Mouse (Mus musculus) stomach, embryonic 14.5 days (tissue): ENCODE measurements around the gene Fam19a3. TPM values are rescaled to one million over a fixed set of nuclear protein-coding genes. Genes with fewer than 3 reads are reported as not detected.

Experiments used
- ATAC-seq: fragments of 200-750 bp; cut with Nextera tagmentation; 2 replicates; pipeline ENCODE4 v1.8.0; 2017; ENCODE audit warnings: low read depth, moderate TSS enrichment; ENCODE audit not compliant: insufficient number of reproducible peaks, insufficient read depth, low FRiP score
- H3K27ac ChIP-seq: fragments of 300-500 bp; sonication (generic); 2 replicates; pipeline ENCODE4 v1.5.1; 2014; ENCODE audit warnings: mild to moderate bottlenecking, low read length, moderate library complexity, mixed read lengths
- H3K27me3 ChIP-seq: fragments of 300-500 bp; sonication (generic); 2 replicates; pipeline ENCODE4 v1.6.1; 2014; ENCODE audit warnings: low read length, control low read depth, mixed read lengths; ENCODE audit not compliant: control insufficient read depth, insufficient read depth
- H3K36me3 ChIP-seq: fragments of 300-500 bp; sonication (generic); 2 replicates; pipeline ENCODE4 v1.6.1; 2014; ENCODE audit warnings: mild to moderate bottlenecking, control low read depth, low read length, moderate library complexity, mixed read lengths; ENCODE audit not compliant: control insufficient read depth, insufficient read depth
- H3K4me1 ChIP-seq: fragments of 300-500 bp; sonication (generic); 2 replicates; pipeline ENCODE4 v1.6.1; 2014; ENCODE audit warnings: low read length, control low read depth, mixed read lengths; ENCODE audit not compliant: control insufficient read depth, insufficient read depth
- H3K4me2 ChIP-seq: fragments of 300-500 bp; sonication (generic); replicated peaks from 2 replicates; pipeline ENCODE4 v1.6.1; 2014; ENCODE audit warnings: low read depth, low read length, control low read depth
- H3K4me3 ChIP-seq: fragments of 300-500 bp; sonication (generic); 2 replicates; pipeline ENCODE4 v1.5.1; 2014; ENCODE audit warnings: low read depth, low read length, control low read depth
- H3K9ac ChIP-seq: fragments of 300-500 bp; sonication (generic); replicated peaks from 2 replicates; pipeline ENCODE4 v1.6.1; 2014; ENCODE audit warnings: low read depth, mild to moderate bottlenecking, control low read depth, low read length, moderate library complexity, mixed read lengths
- H3K9me3 ChIP-seq: fragments of 300-500 bp; sonication (generic); 2 replicates; pipeline ENCODE4 v1.6.1; 2016; ENCODE audit warnings: low read depth, low read length, control low read depth; ENCODE audit not compliant: control insufficient read depth
- WGBS: fragments of 180-500 bp; shearing (Covaris S2); extraction: QIAGEN DNeasy Blood & Tissue Kit; methylation state at CpG from one replicate; pipeline ENCODE4 v1.1.7; 2014; 5-methylcytosine and 5-hydroxymethylcytosine counted together
- polyA plus RNA-seq: library from polyadenylated mRNA; unstranded; fragments of >200 nt; fragmentation: Nextera tagmentation; extraction: Ambion mirVana; gene quantifications from 2 replicates; pipeline ENCODE4 v1.2.1, GENCODE M21; 2014

Gene Fam19a3
- polyA plus RNA-seq, 1 experiment from 2014 or later = not detected

GRCm38 (mm10) chr3:104779949-104780348 lies 1.7 kb downstream of the Fam19a3 start:
- H3K4me1 ChIP-seq = peaks cover 11% of the 10 kb centered on the region; the same call in 1 of the 2 replicates
- H3K27me3 ChIP-seq = 0 out of 2 replicates have a peak, but pooled peaks cover 42% of the 10 kb centered on the region
- no peak overlapping the region for H3K9ac ChIP-seq
- H3K36me3 ChIP-seq = no peaks in the 10 kb centered on the region
- 0% methylated on average over 7 of the region's 7 CpGs for WGBS
- H3K4me2 ChIP-seq = no peak overlapping the region
- no peak overlapping the region for H3K27ac ChIP-seq
- no peak overlapping the region for H3K4me3 ChIP-seq
- no peak for ATAC-seq
- H3K9me3 ChIP-seq = no peaks in the 10 kb centered on the region

DNA sequence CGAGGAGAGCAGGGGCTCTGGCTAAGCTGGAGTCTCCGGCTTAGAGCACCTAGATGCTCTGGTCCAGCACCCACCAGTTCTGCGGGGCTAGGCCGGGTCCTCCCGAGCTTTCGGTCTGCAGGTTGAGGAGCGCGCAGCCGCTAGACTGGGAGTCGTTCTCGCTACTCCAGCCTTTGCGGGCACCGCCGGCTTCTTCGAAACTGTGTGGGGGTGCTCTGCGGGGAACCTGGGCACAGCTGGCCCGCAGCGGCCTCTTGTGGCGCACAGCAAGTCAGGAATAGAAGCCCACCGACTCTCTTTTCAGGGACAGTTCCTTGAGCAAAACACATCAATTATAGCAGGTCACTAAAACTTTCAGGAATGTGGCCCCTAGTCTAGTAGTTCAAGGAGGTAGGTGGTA lies 4.3 kb downstream of the Fam19a3 start:
- H3K4me1 ChIP-seq = peaks cover 11% of the 10 kb centered on the region; the same call in 1 of the 2 replicates
- 0 out of 2 replicates have a peak, but pooled peaks cover 37% of the 10 kb centered on the region for H3K27me3 ChIP-seq
- ATAC-seq = no peak
- H3K4me3 ChIP-seq = peak overlapping the region; percentile 27
- under 1% methylated on average over 20 of the region's 20 CpGs for whole genome bisulfite sequencing
- peak overlapping the region; percentile 45 for H3K4me2 ChIP-seq
- no peaks in the 10 kb centered on the region for H3K9me3 ChIP-seq
- H3K36me3 ChIP-seq = no peaks in the 10 kb centered on the region
- no peak overlapping the region for H3K9ac ChIP-seq
- no peak overlapping the region for H3K27ac ChIP-seq

GRCm38 (mm10) chr3:104773301-104773700 lies 8.3 kb downstream of the Fam19a3 start:
- no peak overlapping the region for H3K4me3 ChIP-seq
- no peak for ATAC-seq
- H3K36me3 ChIP-seq = no peaks in the 10 kb centered on the region
- no peak overlapping the region for H3K4me2 ChIP-seq
- 0 out of 2 replicates have a peak, but pooled peaks cover 18% of the 10 kb centered on the region for H3K27me3 ChIP-seq
- H3K9ac ChIP-seq = no peak overlapping the region
- no peak overlapping the region for H3K27ac ChIP-seq
- H3K4me1 ChIP-seq = no peaks in the 10 kb centered on the region
- no peaks in the 10 kb centered on the region for H3K9me3 ChIP-seq
- WGBS = 76% methylated on average over 7 of the region's 7 CpGs

DNA sequence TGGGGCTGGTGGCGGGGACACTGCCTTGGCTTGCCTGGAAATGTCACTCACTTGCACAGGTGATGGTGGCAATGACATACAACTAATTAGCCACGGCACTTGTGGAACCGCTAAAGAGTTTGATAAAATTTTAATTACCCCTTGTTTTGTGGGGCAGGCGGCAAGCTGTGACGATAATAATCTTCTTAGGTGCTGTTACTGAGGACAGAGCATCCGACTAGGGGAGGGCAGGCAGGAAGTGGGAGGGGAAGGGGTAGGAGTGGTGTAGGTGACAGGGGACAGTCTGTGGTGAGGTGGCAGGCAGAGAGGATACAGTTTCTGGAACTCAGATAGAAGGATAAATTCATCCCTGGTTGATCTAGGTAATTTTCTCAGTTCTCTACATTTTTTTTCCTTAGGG lies 10.2 kb downstream of the Fam19a3 start:
- Histone ChIP-seq H3K4me3 (no peak overlapping the region), H3K9me3 (no peaks in the 10 kb centered on the region), H3K4me2 (no peak overlapping the region), H3K27me3 (0 out of 2 replicates have a peak, but pooled peaks cover 1% of the 10 kb centered on the region), H3K27ac (no peak overlapping the region), H3K9ac (no peak overlapping the region), H3K36me3 (no peaks in the 10 kb centered on the region), H3K4me1 (no peaks in the 10 kb centered on the region)
- 62% methylated on average over 6 of the region's 6 CpGs for WGBS
- no peak for ATAC-seq

- Histone ChIP-seq H3K9ac (no peak overlapping the region), H3K9me3 (no peaks in the 10 kb centered on the region), H3K36me3 (no peaks in the 10 kb centered on the region), H3K4me3 (no peak overlapping the region), H3K4me1 (no peaks in the 10 kb centered on the region), H3K4me2 (no peak overlapping the region), H3K27ac (no peak overlapping the region), H3K27me3 (no peaks in the 10 kb centered on the region)
- ATAC-seq = no peak
- WGBS = 41% methylated on average over 3 of the region's 3 CpGs
Measured at GRCm38 (mm10) chr3:104770918-104771317, 10.7 kb downstream of the Fam19a3 start.

DNA sequence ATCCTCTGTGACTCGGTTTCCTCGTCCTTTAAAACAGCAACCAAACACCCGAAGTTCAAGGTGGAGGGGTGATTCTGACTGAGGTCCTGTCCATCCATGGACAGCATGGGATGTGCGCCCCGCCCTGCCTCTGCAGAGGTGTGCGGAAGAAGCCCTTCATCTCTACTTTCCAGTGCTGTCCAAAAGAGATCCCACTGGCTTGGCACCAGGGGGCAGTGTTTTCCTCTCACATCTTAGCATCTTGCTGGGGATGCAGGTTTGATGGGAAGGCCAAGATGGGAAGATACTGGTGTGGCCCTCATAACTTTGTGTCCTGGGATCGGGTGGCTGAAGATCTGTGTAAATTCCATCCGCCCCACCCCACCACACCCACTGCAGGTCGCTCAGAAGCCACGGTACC lies 11.6 kb downstream of the Fam19a3 start:
- no peak overlapping the region for H3K4me2 ChIP-seq
- no peaks in the 10 kb centered on the region for H3K36me3 ChIP-seq
- ATAC-seq = no peak
- H3K9me3 ChIP-seq = no peaks in the 10 kb centered on the region
- H3K27ac ChIP-seq = no peak overlapping the region
- H3K9ac ChIP-seq = no peak overlapping the region
- H3K27me3 ChIP-seq = no peaks in the 10 kb centered on the region
- WGBS = 54% methylated on average over 10 of the region's 10 CpGs
- H3K4me3 ChIP-seq = no peak overlapping the region
- H3K4me1 ChIP-seq = no peaks in the 10 kb centered on the region

DNA sequence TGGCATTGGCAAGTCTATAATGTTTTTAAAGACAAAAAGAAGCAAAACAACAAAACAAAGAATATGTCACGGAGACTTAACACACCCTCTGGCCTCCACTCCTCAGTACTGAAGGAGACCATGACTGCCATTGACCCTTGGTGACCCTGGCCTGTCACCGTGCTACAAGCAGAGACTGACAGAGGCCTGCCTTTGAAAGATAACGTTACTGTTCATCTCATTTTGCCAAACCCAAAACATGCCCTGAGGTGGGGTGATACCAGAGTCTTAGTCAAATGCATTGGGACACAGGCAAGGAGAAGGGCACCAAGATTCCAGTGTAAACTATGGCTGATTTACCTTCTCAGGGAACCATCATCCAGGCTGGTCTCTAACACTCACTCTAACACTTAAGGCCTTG lies 12.5 kb downstream of the Fam19a3 start:
- WGBS = 60% methylated on average over 3 of the region's 3 CpGs
- no peak for ATAC-seq

GRCm38 (mm10) chr3:104767716-104768115 lies 13.9 kb downstream of the Fam19a3 start:
- Histone ChIP-seq H3K4me2 (no peak overlapping the region), H3K9ac (no peak overlapping the region), H3K27me3 (no peaks in the 10 kb centered on the region), H3K4me1 (no peaks in the 10 kb centered on the region), H3K4me3 (no peak overlapping the region), H3K9me3 (no peaks in the 10 kb centered on the region), H3K27ac (no peak overlapping the region), H3K36me3 (no peaks in the 10 kb centered on the region)
- WGBS = 72% methylated on average over 4 of the region's 4 CpGs
- no peak for ATAC-seq

More for the DNA sequence above, 12.5 kb downstream of the Fam19a3 start:
- Histone ChIP-seq H3K9ac (no peak overlapping the region), H3K27ac (no peak overlapping the region), H3K4me2 (no peak overlapping the region), H3K9me3 (no peaks in the 10 kb centered on the region), H3K36me3 (no peaks in the 10 kb centered on the region), H3K4me3 (no peak overlapping the region), H3K27me3 (no peaks in the 10 kb centered on the region), H3K4me1 (no peaks in the 10 kb centered on the region)

GRCm38 (mm10) chr3:104767141-104767540 lies 14.5 kb downstream of the Fam19a3 start:
- Histone ChIP-seq H3K27me3 (no peaks in the 10 kb centered on the region), H3K9ac (no peak overlapping the region), H3K4me3 (no peak overlapping the region), H3K9me3 (no peaks in the 10 kb centered on the region), H3K4me1 (no peaks in the 10 kb centered on the region), H3K36me3 (no peaks in the 10 kb centered on the region), H3K27ac (no peak overlapping the region), H3K4me2 (no peak overlapping the region)
- ATAC-seq = no peak
- WGBS = 61% methylated on average over 2 of the region's 2 CpGs
